Mouse (Mus musculus) regulatory T cell (primary cell): Measurements from ENCODE around the gene Macrod2.

Source experiments
- in situ Hi-C: fragments of 300-600 bp; cut with MboI, MseI; formaldehyde crosslinking; loops from one replicate; pipeline ENCODE4 v1.15.1; 2025; ENCODE audit warnings: high pct_unique_total_duplicates

Macrod2 gene

GRCm38 (mm10) chr2:141954795-141955194 lies 1559.7 kb downstream of the Macrod2 start:
- in situ Hi-C loops = no loop called here

DNA sequence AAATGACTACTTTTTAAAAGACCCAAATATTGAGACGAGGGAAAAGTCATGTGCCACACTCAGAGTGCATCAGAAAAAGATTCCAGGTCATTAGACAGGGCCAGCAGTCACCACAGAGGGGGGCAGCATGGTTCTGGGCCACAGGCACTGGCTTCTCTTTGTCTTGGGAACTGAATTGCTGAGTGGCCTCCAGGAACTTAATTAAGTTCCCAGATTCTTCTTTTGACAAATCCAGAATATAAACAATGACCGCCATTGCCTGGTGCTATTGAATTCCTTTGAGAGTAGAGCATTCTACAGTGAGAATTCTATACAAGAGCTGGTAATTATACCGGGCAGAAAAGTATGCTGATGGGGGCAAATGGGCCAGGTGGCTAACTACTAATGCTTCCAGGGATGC lies 1560.1 kb downstream of the Macrod2 start:
- in situ Hi-C loops = no loop called here

GRCm38 (mm10) chr2:141962868-141963267 lies 1567.8 kb downstream of the Macrod2 start:
- in situ Hi-C loops = no loop called here

- in situ Hi-C loops = no loop called here
Measured at GRCm38 (mm10) chr2:141983664-141984395, 1588.7 kb downstream of the Macrod2 start.

DNA sequence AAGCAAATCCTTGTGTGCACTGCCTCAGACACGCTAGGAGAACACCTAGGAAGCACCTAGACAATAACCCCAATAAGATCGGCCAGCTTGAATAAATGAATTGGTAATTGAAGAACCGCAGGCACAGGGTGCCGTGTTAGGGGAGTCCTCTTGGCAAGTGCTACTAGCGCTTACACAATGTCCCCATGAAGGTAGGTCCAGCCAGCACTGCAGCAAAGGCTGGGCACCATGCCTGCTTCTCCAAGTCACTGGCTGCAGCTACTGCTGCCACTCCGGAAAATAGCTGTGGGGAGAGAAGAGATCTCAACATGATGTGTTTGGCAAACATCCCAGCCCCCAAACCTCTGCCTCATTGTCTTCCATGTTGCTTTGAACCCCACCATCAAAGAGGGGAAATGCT lies 1603.8 kb downstream of the Macrod2 start:
- in situ Hi-C loops = no loop called here

DNA sequence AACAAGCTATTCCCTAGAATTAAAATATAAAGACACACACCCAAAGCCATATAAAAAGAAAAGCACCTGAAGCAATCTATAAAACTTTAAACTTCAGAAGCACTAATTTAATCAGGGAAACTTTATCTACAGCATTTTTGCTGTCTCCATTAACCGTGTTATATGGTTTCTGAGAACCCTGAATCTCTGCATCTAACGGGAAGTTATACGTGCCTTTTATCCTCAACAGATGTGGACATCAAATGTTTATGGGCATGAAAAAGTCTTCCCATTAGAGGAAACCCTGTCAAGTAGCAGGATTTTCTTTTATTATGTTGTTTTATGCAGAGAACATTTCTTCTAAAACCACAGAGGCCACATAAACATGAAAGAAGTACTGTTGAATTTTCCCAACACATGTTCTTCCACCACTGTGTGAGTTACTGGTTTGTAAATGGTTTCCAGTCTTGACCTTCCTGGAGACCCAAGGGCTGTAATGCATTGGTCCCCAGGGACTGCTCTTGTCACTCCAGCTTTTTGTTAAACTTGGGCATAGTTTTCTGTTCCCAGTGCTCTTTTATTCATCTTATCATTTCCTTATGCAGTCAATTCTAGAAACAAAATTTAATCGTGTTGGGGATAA lies 1629.5 kb downstream of the Macrod2 start:
- in situ Hi-C loops = no loop called here

- in situ Hi-C loops = no loop called here
Measured at GRCm38 (mm10) chr2:142026721-142027120, 1631.6 kb downstream of the Macrod2 start.

DNA sequence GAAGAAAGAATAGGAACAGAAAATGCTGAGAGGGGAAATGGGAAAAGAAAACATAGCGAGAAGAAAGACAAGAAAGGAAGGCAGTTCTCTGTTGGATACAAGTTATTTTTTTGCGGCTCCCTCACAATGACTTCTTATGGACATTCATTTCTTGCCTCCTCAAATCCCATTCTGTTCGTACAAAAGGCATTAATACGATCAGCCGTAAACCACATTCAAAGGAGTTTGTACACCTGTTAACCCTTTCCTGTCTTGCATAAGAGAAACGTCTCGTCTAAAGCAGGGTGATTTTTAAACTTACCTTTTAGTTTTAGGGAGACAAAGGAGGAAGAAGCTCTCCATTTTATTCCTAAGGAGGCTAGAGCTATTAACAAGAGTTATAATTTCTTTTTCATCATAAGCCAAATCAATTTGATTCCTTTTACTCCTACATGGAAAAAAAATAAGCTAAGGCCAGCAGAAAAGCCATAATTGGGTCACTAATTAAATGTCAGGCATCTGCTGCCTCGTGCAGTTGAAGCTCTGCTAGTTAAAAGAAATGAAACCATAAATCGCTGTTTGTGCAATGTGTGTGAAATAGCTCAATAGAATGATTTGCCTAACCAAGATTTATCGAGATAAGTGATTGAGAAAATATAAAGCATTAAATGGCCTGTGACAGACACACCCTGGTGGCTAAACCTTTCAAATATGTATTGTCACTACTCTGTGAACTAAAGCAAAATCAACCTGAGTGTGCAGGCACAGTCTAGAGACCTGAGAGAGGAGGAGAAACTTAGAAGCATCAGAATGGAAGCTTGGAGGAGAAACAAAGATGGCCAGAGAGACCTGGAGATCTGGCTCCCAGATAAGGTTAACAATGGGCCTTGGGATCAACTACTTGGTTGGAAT lies 1635.9 kb downstream of the Macrod2 start:
- in situ Hi-C loops = no loop called here

DNA sequence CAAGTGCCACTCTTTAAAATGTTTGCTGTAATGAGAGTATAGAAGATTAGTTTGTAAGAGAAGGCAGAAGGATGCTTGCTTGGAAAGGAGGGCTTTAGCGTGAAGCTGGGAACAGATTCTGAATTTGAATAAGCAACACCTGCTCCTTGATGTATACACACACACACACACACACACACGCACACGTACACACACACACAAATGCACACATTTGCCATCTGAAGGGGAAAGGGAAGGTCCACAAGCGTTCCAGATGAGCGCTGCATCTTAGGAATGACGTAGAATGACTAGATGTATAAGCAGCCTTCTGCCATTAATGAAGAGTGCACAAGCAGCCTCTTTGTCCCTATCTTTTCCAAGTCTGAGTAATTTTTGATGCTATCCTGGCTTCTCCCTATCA lies 1660.5 kb downstream of the Macrod2 start:
- in situ Hi-C loops = no loop called here

DNA sequence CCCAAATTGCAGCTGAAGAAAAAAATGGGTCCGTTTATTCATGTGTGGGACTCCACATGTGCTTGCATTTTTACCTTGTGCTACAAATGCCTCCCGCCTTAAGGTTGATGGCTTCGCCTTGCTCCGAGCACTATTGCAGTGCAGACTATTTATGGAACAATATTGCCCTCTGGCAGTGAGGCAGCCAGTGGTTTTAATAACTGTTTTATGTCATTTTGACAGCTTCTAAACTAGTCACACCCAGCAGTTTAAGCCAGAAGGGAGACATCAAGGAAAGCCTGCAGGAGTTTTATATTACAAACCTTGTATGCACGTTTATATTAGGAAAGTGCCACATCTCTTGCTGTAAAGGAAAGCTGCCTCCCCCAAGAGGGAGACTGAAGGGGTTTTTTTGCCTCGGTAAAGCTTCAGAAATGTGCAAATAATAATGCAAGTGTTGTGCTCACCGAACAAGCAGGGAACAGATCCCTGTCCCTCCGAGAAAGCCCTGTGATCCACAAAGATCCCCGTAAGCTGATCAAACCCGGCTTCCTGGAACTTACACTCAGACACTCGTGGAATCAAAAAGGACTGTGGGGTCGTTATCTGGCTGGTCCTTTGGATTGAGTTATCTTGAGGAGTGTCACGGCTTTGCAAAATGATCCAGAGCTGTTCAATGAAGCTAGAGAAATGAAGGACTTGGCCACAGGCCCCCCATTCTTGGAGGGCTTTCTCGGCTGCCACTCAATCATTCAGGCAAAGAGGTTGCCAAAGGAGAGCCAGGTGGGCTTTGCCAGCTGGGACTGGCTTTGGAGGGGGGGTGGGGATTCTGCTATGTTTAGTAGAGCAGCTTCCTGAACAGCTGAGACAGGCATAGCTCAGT lies 1663.0 kb downstream of the Macrod2 start:
- in situ Hi-C loops = no loop called here

GRCm38 (mm10) chr2:142058751-142059090 lies 1663.6 kb downstream of the Macrod2 start:
- in situ Hi-C loops = no loop called here

- in situ Hi-C loops = no loop called here
Measured at GRCm38 (mm10) chr2:142108947-142109346, 1713.8 kb downstream of the Macrod2 start.

DNA sequence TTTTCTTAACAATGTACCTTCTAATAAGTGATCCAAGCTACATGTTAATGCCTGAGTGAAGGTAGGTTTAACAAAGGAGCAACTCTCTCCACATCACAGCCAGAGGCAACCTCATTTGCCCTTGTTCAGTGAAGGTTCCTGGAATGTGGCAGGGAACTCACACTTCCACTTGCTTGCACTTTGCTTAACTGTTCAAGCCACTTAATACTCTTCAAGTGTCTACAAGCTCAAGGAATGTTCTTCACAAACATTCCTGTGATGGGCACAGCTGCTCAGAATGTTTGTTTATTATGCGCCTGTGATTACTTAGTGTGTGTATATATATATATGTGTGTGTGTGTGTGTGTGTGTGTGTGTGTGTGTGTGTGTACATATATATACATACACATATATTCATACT lies 1721.5 kb downstream of the Macrod2 start:
- in situ Hi-C loops = no loop called here

DNA sequence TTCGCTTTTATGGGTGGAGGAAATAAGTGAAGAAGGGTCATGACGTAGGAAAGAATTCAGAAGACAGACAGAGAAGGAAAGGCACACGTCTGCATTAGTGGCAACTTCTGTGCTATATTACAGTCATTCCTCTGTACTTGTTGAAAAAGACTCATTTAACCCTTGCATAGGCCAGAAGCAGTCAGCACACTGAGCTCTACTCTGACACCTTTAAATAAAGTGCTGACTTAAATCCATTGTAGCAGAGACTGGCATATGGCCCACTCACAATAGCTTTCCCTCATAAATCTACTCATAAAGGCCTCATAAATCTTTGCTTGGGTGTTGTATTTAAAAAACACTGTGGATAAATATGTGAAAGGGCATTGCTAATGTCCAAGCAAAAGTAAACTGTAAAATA lies 1733.0 kb downstream of the Macrod2 start:
- in situ Hi-C loops = no loop called here

- in situ Hi-C loops = no loop called here
Measured at GRCm38 (mm10) chr2:142129166-142129565, 1734.1 kb downstream of the Macrod2 start.

DNA sequence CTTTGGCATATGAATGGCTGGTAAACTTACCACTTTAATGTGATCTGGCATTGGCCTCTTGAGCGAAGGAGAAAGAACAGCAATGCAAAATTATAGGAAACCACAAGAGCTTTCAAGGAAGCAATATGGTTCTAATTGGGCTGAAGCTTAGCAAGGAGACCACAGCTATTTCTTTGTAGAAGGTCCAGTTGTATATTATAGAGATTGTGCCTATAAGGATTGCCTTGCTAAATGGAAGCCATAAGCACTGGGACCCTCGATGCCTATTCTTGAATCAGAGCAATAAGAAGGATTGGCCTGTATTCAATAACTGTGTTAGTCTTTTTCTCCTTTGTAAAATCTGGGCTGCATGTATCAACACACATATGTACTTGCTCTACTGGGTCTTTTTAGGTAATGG lies 1754.2 kb downstream of the Macrod2 start:
- in situ Hi-C loops = no loop called here

DNA sequence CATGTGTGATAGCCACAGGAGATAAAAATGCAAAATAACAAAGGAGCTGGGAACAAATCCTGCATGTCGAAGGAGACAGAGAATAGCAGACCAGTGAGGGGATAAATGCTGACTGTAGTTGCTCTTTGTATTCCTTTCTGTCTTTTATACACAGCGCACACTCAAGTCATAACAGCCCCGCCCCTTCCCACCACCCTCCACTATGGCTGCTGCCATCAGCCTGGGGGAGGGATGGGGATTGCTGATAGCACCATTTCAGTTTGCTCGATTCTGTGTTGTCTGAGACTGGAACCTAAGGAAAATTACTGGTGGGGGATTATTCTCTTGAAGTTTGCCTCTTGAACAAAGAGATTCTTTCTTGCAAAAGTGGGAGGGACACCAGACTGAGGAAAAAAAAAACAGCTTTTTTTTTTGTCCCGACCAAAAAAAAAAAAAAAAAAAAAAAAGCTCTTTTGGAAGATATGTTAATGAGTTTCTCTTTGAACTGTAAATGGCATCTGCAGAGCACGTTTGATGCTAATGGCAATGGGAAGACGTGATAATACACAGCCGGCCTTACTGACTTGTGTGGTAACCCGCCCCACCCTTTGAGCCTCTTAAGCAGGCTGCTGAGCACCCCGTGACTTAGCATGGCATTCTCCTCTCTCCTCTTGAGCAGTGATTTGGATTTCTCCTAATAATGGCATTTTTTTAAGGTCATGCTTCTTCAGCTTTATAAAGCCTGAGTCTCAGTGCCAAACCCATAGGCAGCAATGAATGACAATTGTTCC lies 1768.6 kb downstream of the Macrod2 start:
- in situ Hi-C loops = loop anchor here (25.0 kb wide), 1 partner anchor 624 kb away; no protein-coding TSS in a partner anchor

DNA sequence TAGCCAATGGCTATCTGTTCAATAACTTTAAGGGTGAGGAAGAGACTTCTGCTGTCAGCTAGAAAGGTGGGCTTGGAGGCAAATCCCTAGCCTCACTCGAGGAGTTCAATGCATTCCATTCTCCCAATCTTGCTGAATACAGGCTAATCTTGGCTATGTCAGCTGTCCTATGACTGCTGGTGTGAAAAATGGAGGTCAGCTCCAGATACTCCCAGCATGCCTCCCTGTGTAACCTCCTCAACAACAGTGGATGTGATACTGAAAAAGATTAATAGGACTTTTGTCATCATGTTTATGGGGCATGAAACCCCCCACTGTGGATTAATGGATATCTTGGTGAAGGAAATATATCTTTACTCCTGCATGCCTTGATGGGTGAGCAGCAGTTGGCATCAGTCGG lies 1774.5 kb downstream of the Macrod2 start:
- in situ Hi-C loops = loop anchor here (25.0 kb wide), 1 partner anchor 618 kb away; no protein-coding TSS in a partner anchor

DNA sequence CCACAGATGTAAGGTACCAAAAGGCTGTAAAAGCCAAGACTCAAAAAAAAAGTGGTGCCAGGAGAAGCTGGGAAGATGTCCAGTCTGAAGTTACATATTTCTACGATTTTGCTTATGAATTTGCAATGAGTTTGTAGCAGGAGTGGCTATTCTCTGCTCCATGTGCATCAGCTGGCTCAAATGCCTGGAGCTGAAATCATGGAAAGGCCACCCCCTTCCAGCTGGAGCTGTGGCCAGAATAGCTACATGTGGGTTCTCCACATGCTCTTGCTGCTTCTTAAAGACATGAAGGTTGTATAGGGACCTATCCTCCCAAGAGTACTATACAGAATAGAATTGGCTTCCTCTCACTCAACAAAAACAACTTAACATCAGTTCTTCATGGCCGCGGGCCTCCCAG lies 1777.6 kb downstream of the Macrod2 start:
- in situ Hi-C loops = loop anchor here (25.0 kb wide), 1 partner anchor 615 kb away; no protein-coding TSS in a partner anchor

GRCm38 (mm10) chr2:142174039-142174438 lies 1778.9 kb downstream of the Macrod2 start:
- in situ Hi-C loops = loop anchor here (25.0 kb wide), 1 partner anchor 613 kb away; no protein-coding TSS in a partner anchor

GRCm38 (mm10) chr2:142186922-142187321 lies 1791.8 kb downstream of the Macrod2 start:
- in situ Hi-C loops = no loop called here
